Mouse (Mus musculus): ENCODE data around the gene Atp10a. TPM values are rescaled to one million over a fixed set of nuclear protein-coding genes. Genes with fewer than 3 reads are reported as not detected.
"Not testable (repeated sequence)": the region's sequence is repeated elsewhere in the genome, so short reads cannot be mapped to it uniquely, and the experiment has no call there.

Gene Atp10a
- total RNA-seq, 2 experiments from 2014 or later = 2.4 to 2.9 TPM

DNA sequence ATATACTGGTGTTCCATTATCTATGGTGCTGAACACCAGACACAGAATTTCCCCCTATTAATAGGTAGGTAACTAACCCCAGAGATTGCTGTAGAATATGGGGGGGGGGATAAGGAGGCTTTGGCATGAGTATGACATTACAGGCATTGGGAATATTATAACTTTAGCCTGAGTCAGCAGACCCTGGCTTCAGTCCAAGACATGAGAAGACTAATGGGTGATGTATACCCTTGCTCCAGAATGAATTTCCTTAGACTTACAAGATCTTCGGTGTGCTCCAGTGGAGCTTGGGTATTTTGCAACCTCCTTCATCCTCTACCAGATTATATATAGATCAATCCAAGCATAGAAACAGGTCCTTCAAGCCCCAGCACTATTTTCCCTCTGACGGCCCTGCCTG lies 145.8 kb downstream of the Atp10a start:
- DNase-seq = no peak

DNA sequence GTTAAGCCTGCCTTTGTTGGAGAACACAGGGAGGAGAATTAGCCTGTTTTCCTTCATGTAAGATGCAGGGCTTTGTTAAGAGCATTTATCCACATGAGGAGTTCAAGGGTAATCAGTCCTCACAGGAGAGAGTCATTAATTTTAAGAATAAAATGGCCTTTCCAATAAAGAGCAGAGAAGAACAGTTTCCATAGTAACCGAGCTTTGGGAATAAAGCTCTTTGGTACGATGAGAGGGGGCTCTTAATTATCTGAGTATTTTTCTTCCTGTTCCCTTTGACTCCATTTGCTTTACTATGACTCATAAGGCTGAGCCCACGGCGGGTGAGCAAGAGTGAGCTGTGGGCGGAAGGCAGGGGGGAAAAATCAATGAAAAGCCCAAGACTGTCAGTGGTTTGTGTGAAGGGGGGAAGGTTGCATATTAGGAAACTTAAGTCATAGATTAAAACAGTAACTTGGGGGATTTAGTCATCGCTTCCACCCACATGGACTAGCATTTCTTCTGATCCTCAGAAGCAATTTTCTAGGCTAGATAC lies 166.2 kb downstream of the Atp10a start:
- DNase-seq = no peak

DNA sequence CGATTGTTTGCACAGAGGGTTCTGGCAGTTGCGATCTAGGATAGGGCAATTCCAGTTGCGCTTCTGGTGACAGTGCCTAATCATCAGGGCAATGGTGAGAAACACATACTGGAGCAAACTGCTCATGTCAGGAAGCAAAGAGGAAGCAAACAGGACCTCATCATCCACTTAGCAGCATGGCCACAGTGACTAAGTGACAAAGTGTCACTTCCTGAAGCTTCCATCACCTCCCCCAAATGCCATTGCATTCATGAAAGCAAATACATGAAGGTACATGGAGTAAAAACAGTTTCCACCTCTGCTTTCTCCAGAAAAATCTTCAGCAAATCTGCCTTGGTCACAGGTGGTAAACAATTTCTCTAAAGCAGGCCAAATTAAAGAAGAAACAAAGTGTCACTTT lies 168.7 kb downstream of the Atp10a start:
- no peak for DNase-seq

DNA sequence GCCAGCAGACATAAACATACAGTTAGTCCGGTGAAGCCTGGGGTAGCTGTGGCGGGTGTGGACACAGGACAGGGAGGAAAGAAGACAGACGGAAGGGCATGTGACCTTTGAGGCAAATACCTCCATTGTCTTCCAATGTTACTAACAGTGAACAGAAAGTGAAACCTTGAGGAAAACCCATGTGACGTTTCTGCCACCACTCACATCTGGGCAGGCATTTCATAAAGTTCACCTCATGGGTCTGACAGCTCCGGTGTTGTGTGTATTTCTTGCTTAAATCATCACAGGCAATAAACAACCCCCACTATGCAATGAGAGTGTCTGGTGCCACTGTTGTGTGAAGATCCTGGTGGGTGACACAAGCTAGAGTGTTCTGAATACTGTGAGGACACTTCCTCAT lies 173.1 kb downstream of the Atp10a start:
- no peak for DNase-seq

DNA sequence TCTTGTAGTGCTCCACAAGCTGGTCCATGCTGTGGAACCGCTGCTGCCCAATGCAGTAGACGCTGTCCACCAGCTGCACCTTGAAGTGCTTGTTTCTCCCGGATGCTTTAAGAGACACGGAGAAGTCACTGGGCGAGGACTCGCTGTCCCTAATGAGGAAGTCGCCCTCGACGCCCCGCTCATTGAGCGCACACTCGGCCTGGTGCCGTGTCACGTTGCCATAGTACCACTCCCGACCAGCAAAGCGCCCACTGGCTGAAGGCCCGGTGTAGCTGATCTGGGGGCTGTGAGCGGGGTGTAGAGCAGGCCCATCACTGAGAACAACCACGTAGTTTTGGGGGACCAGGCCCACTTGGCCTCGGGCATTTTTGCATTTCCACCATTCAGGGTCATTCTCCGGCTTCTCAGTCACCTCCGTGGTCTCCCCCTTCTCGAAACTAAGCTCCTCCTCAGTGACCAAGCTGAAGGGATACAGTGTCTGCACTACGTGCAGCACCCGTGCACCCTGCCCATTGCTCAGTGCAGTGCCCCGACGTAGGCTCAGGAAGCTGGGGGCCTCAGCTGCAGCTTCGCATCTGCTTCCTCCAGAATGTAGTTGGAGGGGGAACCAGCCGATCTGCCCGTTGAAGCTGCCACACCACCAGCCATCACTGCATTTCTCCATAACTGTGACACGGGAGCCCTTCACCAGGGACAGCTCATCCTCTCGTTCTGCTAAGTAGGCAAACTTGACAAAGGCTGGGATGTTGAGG lies 181.1 kb downstream of the Atp10a start:
- DNase-seq = not testable (repeated sequence)

DNA sequence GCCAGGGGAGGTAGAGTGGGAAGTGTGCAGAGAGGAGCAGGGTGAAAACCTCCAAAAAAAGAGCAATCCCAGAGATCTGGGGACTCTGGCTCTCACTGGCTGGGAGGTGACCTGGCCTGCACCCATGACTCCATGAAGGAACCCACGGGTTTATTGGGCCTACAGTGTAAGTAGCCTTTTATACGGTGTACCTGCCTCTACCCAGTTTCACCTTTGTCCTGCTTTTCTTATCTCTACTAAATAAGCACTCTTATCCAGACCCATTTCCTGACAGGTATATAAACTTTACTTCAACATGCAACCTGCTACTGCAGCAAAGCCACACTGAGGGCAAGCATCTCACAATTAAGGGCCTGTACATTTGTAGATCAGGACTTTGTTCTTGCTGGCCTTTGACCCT lies 184.4 kb downstream of the Atp10a start:
- no peak for DNase-seq

DNA sequence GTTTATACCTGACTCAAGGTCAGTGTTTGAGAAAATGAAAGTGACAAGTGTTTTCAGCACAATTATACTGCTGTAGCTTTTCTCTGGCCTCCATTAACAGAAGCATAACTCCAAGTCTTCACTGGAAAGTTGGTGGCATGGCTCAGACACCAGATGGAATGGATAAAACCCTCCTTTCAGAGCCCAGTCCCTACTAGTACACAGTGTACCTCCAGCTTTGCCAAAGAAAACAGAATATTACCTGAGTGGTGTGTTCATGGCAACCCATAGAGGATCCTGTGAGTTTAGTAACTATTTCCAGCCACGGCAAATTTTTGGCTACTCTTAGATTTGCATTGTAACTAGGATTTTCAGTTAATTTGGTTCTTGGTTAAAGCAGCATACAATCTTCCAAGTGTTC lies 185.1 kb downstream of the Atp10a start:
- DNase-seq = no peak

DNA sequence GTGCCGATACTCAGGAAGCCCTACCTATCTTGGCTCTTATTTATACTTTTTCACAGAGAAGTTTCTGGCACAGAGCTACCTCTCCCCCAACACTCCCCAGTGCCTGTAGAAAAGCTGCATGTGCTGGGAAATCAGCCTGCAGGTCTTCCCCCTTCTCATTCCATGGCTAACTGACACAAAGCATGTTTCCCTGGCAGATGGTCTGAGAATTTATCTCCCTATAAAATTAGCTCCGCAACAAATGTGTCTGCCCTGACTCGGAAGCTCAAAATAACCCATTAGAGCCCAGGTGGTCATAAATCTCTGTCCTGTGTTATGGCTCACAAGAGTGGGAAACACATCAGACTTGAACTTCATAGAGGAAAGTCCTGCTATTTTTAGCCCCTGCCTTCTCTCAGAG lies 186.9 kb downstream of the Atp10a start:
- peak; percentile 17 for DNase-seq

DNA sequence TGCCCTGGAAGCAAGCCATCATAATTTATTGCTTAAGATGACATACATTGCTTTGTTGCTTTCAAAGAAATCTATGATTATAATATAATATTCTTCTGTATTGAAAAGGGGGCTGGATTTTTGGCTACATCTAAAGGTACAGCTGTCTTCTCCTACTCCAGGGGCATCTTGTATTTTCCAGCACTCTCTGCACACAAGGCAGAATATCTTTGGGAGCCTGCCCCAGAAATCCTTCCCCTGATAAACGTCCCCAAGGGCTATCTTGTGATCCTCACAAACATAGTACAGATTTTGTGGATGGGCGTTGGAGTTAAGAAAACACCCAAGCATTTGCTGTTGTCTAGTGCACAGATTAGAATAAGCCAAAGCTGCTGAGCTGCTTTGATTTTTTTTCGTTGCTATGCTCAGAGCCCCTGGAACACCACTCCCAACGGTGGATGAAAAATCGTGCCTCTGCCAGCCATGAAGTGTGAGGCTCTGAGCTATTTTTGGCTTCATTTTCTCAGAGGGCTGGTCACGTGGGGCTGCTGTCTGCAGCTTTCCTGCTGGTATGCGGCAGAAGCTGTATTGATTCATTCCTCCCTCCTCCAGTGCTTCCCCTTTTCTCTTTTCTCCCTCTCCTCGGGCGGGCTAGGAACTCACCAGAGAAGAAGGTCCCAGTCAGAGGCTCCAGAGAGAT lies 187.9 kb downstream of the Atp10a start:
- DNase-seq = peak; percentile 86

DNA sequence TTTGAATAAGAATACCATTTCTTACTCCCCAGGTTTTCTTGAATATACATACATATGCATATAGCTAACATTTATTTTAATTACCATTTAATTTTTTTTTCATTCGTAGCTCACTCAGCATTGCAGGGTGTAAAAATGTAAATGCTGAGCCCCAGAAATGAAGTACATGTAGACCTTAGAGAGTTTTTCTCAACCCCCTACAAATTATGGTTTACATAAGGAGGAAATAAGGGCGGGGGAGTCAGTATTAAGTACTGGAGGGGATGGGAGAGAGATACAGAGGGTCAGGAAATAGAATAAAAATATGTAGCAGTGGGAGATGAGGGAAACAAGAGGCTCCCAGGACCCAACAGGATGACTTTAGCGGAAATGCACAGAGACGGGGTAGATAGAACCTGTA lies 188.5 kb downstream of the Atp10a start:
- DNase-seq = no peak

DNA sequence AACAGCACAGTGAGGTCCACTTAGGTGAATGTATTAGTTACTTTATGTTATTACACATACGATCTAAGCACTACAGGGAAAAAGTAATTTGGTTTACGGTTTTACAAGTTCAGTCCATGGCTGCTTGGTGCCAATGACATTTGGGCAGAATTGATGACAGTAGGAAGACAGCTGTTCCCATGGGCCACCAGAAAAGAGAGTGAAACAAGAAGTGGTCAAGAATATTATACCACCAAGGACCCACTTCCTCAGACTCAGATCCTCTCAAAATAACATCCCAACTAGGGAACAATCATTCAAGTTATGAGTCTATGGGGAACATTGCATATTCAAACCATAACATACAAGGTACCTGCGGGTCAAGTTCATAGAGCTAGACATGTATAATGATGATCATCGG lies 203.0 kb downstream of the Atp10a start:
- no peak for DNase-seq

DNA sequence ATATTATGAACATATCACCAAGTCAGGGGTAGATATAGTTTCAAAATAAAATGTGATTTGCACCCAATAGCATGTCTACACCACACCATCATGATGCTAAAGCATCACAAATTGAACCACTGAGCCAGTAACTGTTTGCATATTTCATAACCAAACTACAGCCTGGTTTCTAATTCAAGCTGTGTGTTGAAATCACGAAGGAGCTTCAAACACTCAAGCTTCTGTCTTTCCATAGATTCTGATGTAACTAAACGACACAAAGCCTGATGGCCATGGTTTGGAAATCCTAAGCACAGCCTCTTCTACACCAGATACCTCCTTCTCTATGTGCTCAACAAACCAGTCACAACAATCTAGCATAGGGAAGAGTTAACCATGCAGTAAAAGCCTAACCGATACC lies 207.2 kb downstream of the Atp10a start:
- no peak for DNase-seq

DNA sequence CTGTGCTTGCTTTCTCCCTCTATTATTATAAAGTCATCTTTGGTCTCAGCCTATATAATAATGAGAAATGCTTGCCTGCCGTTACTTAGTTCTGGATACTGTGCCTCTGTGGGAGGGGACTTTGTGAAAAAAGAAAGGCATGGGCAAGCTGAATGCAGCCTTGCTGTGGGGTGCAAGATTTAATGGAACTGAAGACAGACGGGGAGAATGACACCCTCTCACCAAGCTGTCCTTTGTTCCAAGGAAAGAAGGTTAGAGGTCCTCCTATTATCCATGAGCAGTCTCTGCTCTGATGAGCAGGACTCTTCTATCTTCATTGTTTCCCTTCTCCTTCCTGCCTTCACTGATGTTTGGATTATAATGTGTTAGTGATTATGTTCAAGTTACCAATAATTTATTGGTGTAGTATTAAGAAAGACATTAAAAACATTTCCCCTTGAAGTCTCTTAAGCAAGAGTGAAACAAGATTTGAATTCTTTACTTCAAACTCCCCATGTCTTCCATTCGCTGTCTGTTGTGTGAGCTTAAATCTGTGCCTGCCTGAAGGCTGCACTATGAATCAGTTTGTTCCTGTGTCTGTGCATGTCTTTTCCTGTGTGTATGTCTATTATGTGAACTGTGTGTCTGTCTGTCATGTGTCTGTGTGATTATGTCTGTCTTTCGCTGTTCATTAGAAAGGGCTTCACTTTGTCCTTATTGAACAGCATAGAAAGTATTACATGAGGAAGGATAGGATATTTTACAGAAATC lies 211.1 kb downstream of the Atp10a start:
- DNase-seq = no peak

DNA sequence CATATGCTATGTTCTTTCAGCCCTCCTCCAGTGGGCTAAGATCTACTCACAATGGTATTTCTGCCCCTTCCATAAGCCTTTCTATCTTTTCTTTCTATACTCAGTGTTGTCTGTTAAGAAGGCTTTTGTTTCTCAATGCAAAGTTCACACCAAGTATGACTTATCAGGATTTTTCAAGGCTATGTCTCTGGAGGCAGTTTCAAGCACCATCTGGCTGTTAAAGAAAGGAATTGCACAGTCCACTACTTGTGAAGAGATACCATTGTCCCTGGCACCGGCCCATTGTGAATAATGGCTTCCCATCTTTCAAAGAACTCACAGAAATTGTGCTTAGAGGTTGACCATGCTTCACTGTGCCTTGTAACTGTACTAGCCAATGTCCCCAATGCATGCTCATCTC lies 214.7 kb downstream of the Atp10a start:
- DNase-seq = peak; percentile 3

DNA sequence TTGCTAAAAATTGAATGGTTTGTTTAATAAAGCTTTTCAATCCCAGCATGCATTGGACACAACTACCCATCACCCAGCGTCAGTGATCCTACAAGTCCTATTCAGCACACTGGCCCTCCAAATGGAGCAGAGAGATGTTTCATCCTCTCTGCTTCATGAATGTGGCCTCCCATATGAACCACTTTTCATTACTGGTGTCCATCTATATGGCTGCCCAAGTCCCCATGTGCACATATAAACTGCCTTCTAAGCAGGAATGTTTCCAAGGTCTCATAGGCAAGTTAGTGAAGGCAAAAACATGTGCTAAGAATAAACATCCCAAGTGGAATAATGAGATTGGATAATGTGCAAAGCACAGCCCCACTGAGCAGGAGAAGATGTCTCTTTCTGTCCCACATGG lies 217.7 kb downstream of the Atp10a start:
- no peak for DNase-seq

Measured in heart, postnatal 4 days (tissue).